ENCODE assay signal across 8 mouse cellular contexts in the genomic region with DNA sequence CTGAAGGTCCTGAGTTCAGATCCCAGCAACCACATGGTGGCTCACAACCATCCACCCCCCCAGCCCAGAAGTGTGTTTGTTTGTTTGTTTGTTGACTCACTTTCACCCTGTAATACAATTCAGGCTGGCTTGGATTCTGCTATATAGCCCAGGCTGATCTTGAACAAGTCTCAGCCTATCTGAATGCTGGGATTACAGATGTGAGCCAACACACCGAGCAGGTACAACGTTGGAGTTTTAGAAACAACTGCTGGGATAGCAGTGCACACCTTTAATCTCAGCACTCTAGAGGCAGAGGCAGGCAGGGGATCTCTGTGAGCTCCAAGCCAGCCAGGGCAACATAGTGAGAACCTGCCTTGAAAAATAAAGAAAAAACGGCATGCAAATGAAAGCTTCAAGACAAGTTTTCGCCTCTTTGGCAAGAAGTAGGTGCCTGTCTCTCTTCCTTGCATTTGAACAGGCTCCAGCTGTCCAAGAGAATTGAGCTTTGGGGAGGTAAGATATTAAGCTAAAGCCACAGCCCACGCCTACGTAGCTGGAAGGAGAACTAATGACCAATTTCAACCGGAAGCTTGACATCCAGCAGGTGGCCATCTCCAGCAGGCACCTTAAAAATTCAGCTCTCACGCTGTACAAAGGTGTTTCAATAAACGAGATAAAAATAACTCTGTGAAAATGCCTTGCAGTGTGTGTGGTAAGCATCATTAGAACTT. TPM values are rescaled to one million over a fixed set of nuclear protein-coding genes. Genes with fewer than 3 reads are reported as not detected.
DNase-seq lines count a peak whose midpoint lies in the region; ATAC-seq and TF ChIP-seq lines count a peak whose summit lies in the region.

No protein-coding gene starts in this region.

- H3K4me1 ChIP-seq in heart, adult 2 months (ENCODE audit: control insufficient read depth, insufficient read depth, low read length): peaks cover 2% of the 10 kb centered on the region; the same call in 1 of the 2 replicates
- H3K4me1 ChIP-seq in embryonic facial prominence, embryonic 10.5 days: peaks cover 47% of the 10 kb centered on the region
- H3K4me1 ChIP-seq in intestine, embryonic 14.5 days (replicated peaks; ENCODE audit: control insufficient read depth, insufficient read depth, low read length): no peaks in the 10 kb centered on the region; the same call in 1 of the 2 replicates
- H3K4me1 ChIP-seq in liver, embryonic 16.5 days (ENCODE audit: control insufficient read depth, low read depth, low read length): peaks cover 4% of the 10 kb centered on the region

- no peak for TF ChIP-seq EP300 in heart, adult 2 months (IDR thresholded peaks at IDR 0.05; ENCODE audit: insufficient read depth, low read depth, low read length)

- H3K9me3 ChIP-seq in embryonic facial prominence, embryonic 10.5 days: no peaks in the 10 kb centered on the region
- no peaks in the 10 kb centered on the region for H3K9me3 ChIP-seq in intestine, embryonic 14.5 days (ENCODE audit: control insufficient read depth, low read length)
- no peaks in the 10 kb centered on the region for H3K9me3 ChIP-seq in liver, embryonic 16.5 days (replicated peaks; ENCODE audit: control insufficient read depth, low read length)

- intact Hi-C loops in heart, adult 2 months (cut with DNase I): loop anchor here (2.0 to 10.0 kb wide), 3 partner anchors 33 to 205 kb away; no protein-coding TSS in a partner anchor
- intact Hi-C loops in heart, postnatal 25 days (cut with DNase I): no loop called here

- H3K4me2 ChIP-seq in intestine, embryonic 14.5 days (ENCODE audit: low read length): peak overlapping the region; percentile 97
- peak overlapping the region; percentile 79 for H3K4me2 ChIP-seq in liver, embryonic 16.5 days (ENCODE audit: low read depth, low read length)

- no peaks in the 10 kb centered on the region for H3K79me2 ChIP-seq in heart, adult 2 months (replicated peaks; ENCODE audit: control insufficient read depth, insufficient read depth, low read length)

- H3K27me3 ChIP-seq in heart, adult 2 months (ENCODE audit: control insufficient read depth, insufficient read depth, low read length): peaks cover 4% of the 10 kb centered on the region; the same call in 1 of the 2 replicates
- H3K27me3 ChIP-seq in embryonic facial prominence, embryonic 10.5 days (replicated peaks; ENCODE audit: low read depth, poor library complexity, severe bottlenecking): peaks cover 59% of the 10 kb centered on the region
- H3K27me3 ChIP-seq in intestine, embryonic 14.5 days (replicated peaks; ENCODE audit: control insufficient read depth, insufficient read depth, low read length): peaks cover 36% of the 10 kb centered on the region
- peaks cover 51% of the 10 kb centered on the region for H3K27me3 ChIP-seq in liver, embryonic 16.5 days (ENCODE audit: control insufficient read depth, insufficient read depth, low read depth, low read length)

- H3K36me3 ChIP-seq in heart, adult 2 months (ENCODE audit: control insufficient read depth, insufficient read depth, low read length): no peaks in the 10 kb centered on the region
- no peaks in the 10 kb centered on the region for H3K36me3 ChIP-seq in embryonic facial prominence, embryonic 10.5 days (replicated peaks)
- no peaks in the 10 kb centered on the region for H3K36me3 ChIP-seq in intestine, embryonic 14.5 days (ENCODE audit: control insufficient read depth, insufficient read depth, low read length)
- H3K36me3 ChIP-seq in liver, embryonic 16.5 days (ENCODE audit: control insufficient read depth, insufficient read depth): no peaks in the 10 kb centered on the region

- DNase-seq in heart, adult 2 months: no peak
- no peak for DNase-seq in heart, postnatal 25 days (ENCODE audit: low spot score)
- peak; percentile 27 for DNase-seq in embryonic facial prominence, embryonic 10.5 days (ENCODE audit: low spot score)
- peak; percentile 65 for DNase-seq in intestine, embryonic 14.5 days (ENCODE audit: low spot score)
- DNase-seq in T-cell, adult 2 months (ENCODE audit: low spot score): no peak
- DNase-seq in frontal cortex, postnatal 10 days (ENCODE audit: low spot score in 2 of 2): no peak
- DNase-seq in right cerebral cortex, postnatal 36 days (ENCODE audit: low spot score in 2 of 2): no peak

- peak overlapping the region; percentile 86 for H3K27ac ChIP-seq in heart, adult 2 months
- peak overlapping the region; percentile 88; the same call in 1 of the 2 replicates for H3K27ac ChIP-seq in embryonic facial prominence, embryonic 10.5 days (replicated peaks)
- no peak overlapping the region for H3K27ac ChIP-seq in intestine, embryonic 14.5 days (ENCODE audit: low read depth)
- no peak overlapping the region for H3K27ac ChIP-seq in liver, embryonic 16.5 days (ENCODE audit: low read length)

- peak; percentile 58 for TF ChIP-seq CTCF in heart, adult 2 months (IDR thresholded peaks at IDR 0.05)

- peak overlapping the region; percentile 73 for H3K4me3 ChIP-seq in heart, adult 2 months
- peak overlapping the region; percentile 68 for H3K4me3 ChIP-seq in embryonic facial prominence, embryonic 10.5 days
- peak overlapping the region; percentile 59 for H3K4me3 ChIP-seq in intestine, embryonic 14.5 days (ENCODE audit: low read depth, low read length)
- H3K4me3 ChIP-seq in liver, embryonic 16.5 days (ENCODE audit: low read depth, low read length): no peak overlapping the region; the same call in 1 of the 2 replicates

- no peak overlapping the region for H3K9ac ChIP-seq in heart, adult 2 months (ENCODE audit: low read depth, low read length)
- H3K9ac ChIP-seq in intestine, embryonic 14.5 days (ENCODE audit: low read length): no peak overlapping the region
- H3K9ac ChIP-seq in liver, embryonic 16.5 days (ENCODE audit: low read depth, low read length): no peak overlapping the region

- ATAC-seq in intestine, embryonic 14.5 days (replicated peaks; ENCODE audit: low FRiP score, low TSS enrichment, low read depth): no peak
- ATAC-seq in liver, embryonic 16.5 days (ENCODE audit: low read depth): no peak

- 12% methylated on average over 9 of the region's 9 CpGs for WGBS in heart, adult 2 months
- WGBS in embryonic facial prominence, embryonic 10.5 days: 12% methylated on average over 9 of the region's 9 CpGs
- WGBS in intestine, embryonic 14.5 days: 9% methylated on average over 9 of the region's 9 CpGs
- 13% methylated on average over 9 of the region's 9 CpGs for WGBS in liver, embryonic 16.5 days (ENCODE audit: insufficient replicate concordance)

- no peak for TF ChIP-seq POLR2A in heart, adult 2 months (IDR thresholded peaks at IDR 0.05; ENCODE audit: insufficient read depth, low read depth, low read length)

RNA-seq across cellular contexts. Expression of a gene that starts 1.0 kb away (rescaled TPM):
- total RNA-seq in heart, adult 2 months (2021): 10 to 100 TPM; 77.9 to 91.6 TPM
- 30.1 and 40.7 TPM in 2 replicates for polyA plus RNA-seq in heart, adult 2 months (2012; rRNA removed)
- total RNA-seq in heart, postnatal 25 days (2021): 10 to 100 TPM; 67.0 to 70.7 TPM
- 10.7 and 14.7 TPM in 2 replicates for polyA plus RNA-seq in embryonic facial prominence, embryonic 10.5 days (2016; fragmentation: Nextera tagmentation; extraction: Ambion mirVana)
- 16.8 and 18.9 TPM in 2 replicates for polyA plus RNA-seq in intestine, embryonic 14.5 days (2014; fragmentation: Nextera tagmentation; extraction: Ambion mirVana)
- 0.49 and 0.53 TPM in 2 replicates for polyA plus RNA-seq in liver, embryonic 16.5 days (2015; fragmentation: Nextera tagmentation; extraction: Ambion mirVana)

RNA-seq across cellular contexts. Expression of a gene that starts 44.1 kb away (rescaled TPM):
- total RNA-seq in heart, adult 2 months (2021): not detected
- polyA plus RNA-seq in heart, adult 2 months (2012; rRNA removed): 0.23 and 0.33 TPM in 2 replicates
- not detected for total RNA-seq in heart, postnatal 25 days (2021)
- not detected in 2 replicates for polyA plus RNA-seq in embryonic facial prominence, embryonic 10.5 days (2016; fragmentation: Nextera tagmentation; extraction: Ambion mirVana)
- polyA plus RNA-seq in intestine, embryonic 14.5 days (2014; fragmentation: Nextera tagmentation; extraction: Ambion mirVana): not detected in 2 replicates
- polyA plus RNA-seq in liver, embryonic 16.5 days (2015; fragmentation: Nextera tagmentation; extraction: Ambion mirVana): not detected in 2 replicates

Comparison
In these comparisons a context has a peak if more than half of its experiments do, and no peak if none do; other contexts are left out.
1. DNase-seq: peak in embryonic facial prominence, embryonic 10.5 days (single experiment) and intestine, embryonic 14.5 days (single experiment); none in heart, adult 2 months (0 of 2), heart, postnatal 25 days (single experiment), T-cell, adult 2 months (single experiment), frontal cortex, postnatal 10 days (0 of 2) and right cerebral cortex, postnatal 36 days (0 of 2).
2. H3K27ac ChIP-seq: peak in heart, adult 2 months (single experiment) and embryonic facial prominence, embryonic 10.5 days (single experiment); none in intestine, embryonic 14.5 days (single experiment) and liver, embryonic 16.5 days (single experiment).